Mouse (Mus musculus): ENCODE results near the gene Cyp2a4. TPM values are rescaled to one million over a fixed set of nuclear protein-coding genes. Genes with fewer than 3 reads are reported as not detected.
"Not testable (repeated sequence)": the region's sequence is repeated elsewhere in the genome, so short reads cannot be mapped to it uniquely, and the experiment has no call there.

The Cyp2a4 gene
- total RNA-seq (2012; rRNA removed), result not detected in 2 replicates
- total RNA-seq (2014; rRNA removed), result not detected in 2 replicates
- polyA plus RNA-seq (2012; ENCODE audit: insufficient read length, low read depth), result not detected in 2 replicates

- in situ Hi-C loops (cut with MboI; ENCODE audit: low pct_ligation_motif_present, low pct_unique_long_range_greater_than_20kb, low sequenced_read_pairs); H3K4me1 ChIP-seq (ENCODE audit: control insufficient read depth in 1 of 2, insufficient read depth in 2 of 2); H3K4me3 ChIP-seq (replicated peaks in 1 of 3; ENCODE audit: low read depth in 2 of 3, low read length in 2 of 3, poor library complexity in 1 of 3); H3K9me3 ChIP-seq (replicated peaks; ENCODE audit: low read length); H3K27ac ChIP-seq (ENCODE audit: insufficient read depth, low read depth); H3K27me3 ChIP-seq (replicated peaks); H3K4me2 ChIP-seq (ENCODE audit: insufficient read depth, low read depth, poor library complexity, severe bottlenecking); H3K36me3 ChIP-seq (replicated peaks in 1 of 2; ENCODE audit: control insufficient read depth in 1 of 2, insufficient read depth in 1 of 2, low read length in 1 of 2); dilution Hi-C loops (cut with MboI; ENCODE audit: extremely low pct_ligation_motif_present, extremely low pct_unique_long_range_greater_than_20kb, low sequenced_read_pairs); DNase-seq (ENCODE audit: extremely low read depth); H3K9ac ChIP-seq (ENCODE audit: insufficient read depth, low read depth); H3K79me2 ChIP-seq (replicated peaks; ENCODE audit: control insufficient read depth, extremely low read depth, insufficient read depth, poor library complexity, severe bottlenecking): not testable (repeated sequence)
These were observed at the start of gene Cyp2a4 for GRCm38 (mm10) chr7:26306926-26307325. Gene Cyp2a4, plus strand, starts transcription at chr7:26307169.

- H3K27ac ChIP-seq (ENCODE audit: insufficient read depth, low read depth); H3K9me3 ChIP-seq (replicated peaks; ENCODE audit: low read length); H3K4me3 ChIP-seq (replicated peaks in 1 of 3; ENCODE audit: low read depth in 2 of 3, low read length in 2 of 3, poor library complexity in 1 of 3); H3K4me2 ChIP-seq (ENCODE audit: insufficient read depth, low read depth, poor library complexity, severe bottlenecking); DNase-seq (ENCODE audit: extremely low read depth); H3K4me1 ChIP-seq (ENCODE audit: control insufficient read depth in 1 of 2, insufficient read depth in 2 of 2); H3K9ac ChIP-seq (ENCODE audit: insufficient read depth, low read depth); dilution Hi-C loops (cut with MboI; ENCODE audit: extremely low pct_ligation_motif_present, extremely low pct_unique_long_range_greater_than_20kb, low sequenced_read_pairs); in situ Hi-C loops (cut with MboI; ENCODE audit: low pct_ligation_motif_present, low pct_unique_long_range_greater_than_20kb, low sequenced_read_pairs); H3K27me3 ChIP-seq (replicated peaks); H3K36me3 ChIP-seq (replicated peaks in 1 of 2; ENCODE audit: control insufficient read depth in 1 of 2, insufficient read depth in 1 of 2, low read length in 1 of 2); H3K79me2 ChIP-seq (replicated peaks; ENCODE audit: control insufficient read depth, extremely low read depth, insufficient read depth, poor library complexity, severe bottlenecking): not testable (repeated sequence)
These were observed 46.9 kb upstream of the Cyp2a4 start, which contains the start of gene Vmn1r184 for GRCm38 (mm10) chr7:26260034-26260433. Gene Vmn1r184, plus strand, starts transcription at chr7:26260334.

- dilution Hi-C loops (cut with MboI; ENCODE audit: extremely low pct_ligation_motif_present, extremely low pct_unique_long_range_greater_than_20kb, low sequenced_read_pairs), result not testable (repeated sequence)
These were observed 3.4 kb upstream of the Cyp2a4 start for GRCm38 (mm10) chr7:26303429-26304166.

GRCm38 (mm10) chr7:26311786-26312185 is 4.8 kb downstream of the Cyp2a4 start:
- in situ Hi-C loops (cut with MboI; ENCODE audit: low pct_ligation_motif_present, low pct_unique_long_range_greater_than_20kb, low sequenced_read_pairs), result not testable (repeated sequence)

More at GRCm38 (mm10) chr7:26303429-26304166, 3.4 kb upstream of the Cyp2a4 start:
- H3K36me3 ChIP-seq (replicated peaks in 1 of 2; ENCODE audit: control insufficient read depth in 1 of 2, insufficient read depth in 1 of 2, low read length in 1 of 2); H3K79me2 ChIP-seq (replicated peaks; ENCODE audit: control insufficient read depth, extremely low read depth, insufficient read depth, poor library complexity, severe bottlenecking); H3K4me2 ChIP-seq (ENCODE audit: insufficient read depth, low read depth, poor library complexity, severe bottlenecking); in situ Hi-C loops (cut with MboI; ENCODE audit: low pct_ligation_motif_present, low pct_unique_long_range_greater_than_20kb, low sequenced_read_pairs); H3K4me1 ChIP-seq (ENCODE audit: control insufficient read depth in 1 of 2, insufficient read depth in 2 of 2); H3K4me3 ChIP-seq (replicated peaks in 1 of 3; ENCODE audit: low read depth in 2 of 3, low read length in 2 of 3, poor library complexity in 1 of 3); H3K9me3 ChIP-seq (replicated peaks; ENCODE audit: low read length); H3K27me3 ChIP-seq (replicated peaks); H3K9ac ChIP-seq (ENCODE audit: insufficient read depth, low read depth); H3K27ac ChIP-seq (ENCODE audit: insufficient read depth, low read depth); DNase-seq (ENCODE audit: extremely low read depth): not testable (repeated sequence)

GRCm38 (mm10) chr7:26315194-26315593 is 8.2 kb downstream of the Cyp2a4 start:
- H3K79me2 ChIP-seq (replicated peaks; ENCODE audit: control insufficient read depth, extremely low read depth, insufficient read depth, poor library complexity, severe bottlenecking); H3K9me3 ChIP-seq (replicated peaks; ENCODE audit: low read length); H3K4me2 ChIP-seq (ENCODE audit: insufficient read depth, low read depth, poor library complexity, severe bottlenecking); H3K4me1 ChIP-seq (ENCODE audit: control insufficient read depth in 1 of 2, insufficient read depth in 2 of 2); dilution Hi-C loops (cut with MboI; ENCODE audit: extremely low pct_ligation_motif_present, extremely low pct_unique_long_range_greater_than_20kb, low sequenced_read_pairs); H3K36me3 ChIP-seq (replicated peaks in 1 of 2; ENCODE audit: control insufficient read depth in 1 of 2, insufficient read depth in 1 of 2, low read length in 1 of 2); in situ Hi-C loops (cut with MboI; ENCODE audit: low pct_ligation_motif_present, low pct_unique_long_range_greater_than_20kb, low sequenced_read_pairs); H3K27ac ChIP-seq (ENCODE audit: insufficient read depth, low read depth); DNase-seq (ENCODE audit: extremely low read depth); H3K27me3 ChIP-seq (replicated peaks); H3K9ac ChIP-seq (ENCODE audit: insufficient read depth, low read depth); H3K4me3 ChIP-seq (replicated peaks in 1 of 3; ENCODE audit: low read depth in 2 of 3, low read length in 2 of 3, poor library complexity in 1 of 3): not testable (repeated sequence)

More at GRCm38 (mm10) chr7:26311786-26312185, 4.8 kb downstream of the Cyp2a4 start:
- H3K27ac ChIP-seq (ENCODE audit: insufficient read depth, low read depth); H3K4me2 ChIP-seq (ENCODE audit: insufficient read depth, low read depth, poor library complexity, severe bottlenecking); H3K9ac ChIP-seq (ENCODE audit: insufficient read depth, low read depth); dilution Hi-C loops (cut with MboI; ENCODE audit: extremely low pct_ligation_motif_present, extremely low pct_unique_long_range_greater_than_20kb, low sequenced_read_pairs); H3K79me2 ChIP-seq (replicated peaks; ENCODE audit: control insufficient read depth, extremely low read depth, insufficient read depth, poor library complexity, severe bottlenecking); H3K4me3 ChIP-seq (replicated peaks in 1 of 3; ENCODE audit: low read depth in 2 of 3, low read length in 2 of 3, poor library complexity in 1 of 3); H3K4me1 ChIP-seq (ENCODE audit: control insufficient read depth in 1 of 2, insufficient read depth in 2 of 2); H3K36me3 ChIP-seq (replicated peaks in 1 of 2; ENCODE audit: control insufficient read depth in 1 of 2, insufficient read depth in 1 of 2, low read length in 1 of 2); H3K27me3 ChIP-seq (replicated peaks); DNase-seq (ENCODE audit: extremely low read depth); H3K9me3 ChIP-seq (replicated peaks; ENCODE audit: low read length): not testable (repeated sequence)

- H3K27ac ChIP-seq (ENCODE audit: insufficient read depth, low read depth); in situ Hi-C loops (cut with MboI; ENCODE audit: low pct_ligation_motif_present, low pct_unique_long_range_greater_than_20kb, low sequenced_read_pairs); dilution Hi-C loops (cut with MboI; ENCODE audit: extremely low pct_ligation_motif_present, extremely low pct_unique_long_range_greater_than_20kb, low sequenced_read_pairs); H3K9ac ChIP-seq (ENCODE audit: insufficient read depth, low read depth); H3K4me3 ChIP-seq (replicated peaks in 1 of 3; ENCODE audit: low read depth in 2 of 3, low read length in 2 of 3, poor library complexity in 1 of 3); H3K4me2 ChIP-seq (ENCODE audit: insufficient read depth, low read depth, poor library complexity, severe bottlenecking); H3K36me3 ChIP-seq (replicated peaks in 1 of 2; ENCODE audit: control insufficient read depth in 1 of 2, insufficient read depth in 1 of 2, low read length in 1 of 2); H3K4me1 ChIP-seq (ENCODE audit: control insufficient read depth in 1 of 2, insufficient read depth in 2 of 2); H3K27me3 ChIP-seq (replicated peaks); H3K9me3 ChIP-seq (replicated peaks; ENCODE audit: low read length); H3K79me2 ChIP-seq (replicated peaks; ENCODE audit: control insufficient read depth, extremely low read depth, insufficient read depth, poor library complexity, severe bottlenecking); DNase-seq (ENCODE audit: extremely low read depth): not testable (repeated sequence)
These were observed 8.8 kb downstream of the Cyp2a4 start for GRCm38 (mm10) chr7:26315809-26316208.

All from CH12.LX (cell line).